Mouse (Mus musculus): ENCODE measurements around the gene Klhl10. TPM values are rescaled to one million over a fixed set of nuclear protein-coding genes. Genes with fewer than 3 reads are reported as not detected.

Klhl10 gene
- polyA plus RNA-seq, 1 experiment = 0.27 TPM

- H3K27ac ChIP-seq (ENCODE audit: insufficient read depth, low read length) = peak overlapping the region; percentile 56
- H3K4me1 ChIP-seq (ENCODE audit: control insufficient read depth, insufficient read depth, insufficient read length) = peaks cover 9% of the 10 kb centered on the region; the same call in 1 of the 2 replicates
- no peaks in the 10 kb centered on the region for H3K27me3 ChIP-seq (ENCODE audit: control insufficient read depth, insufficient read depth, low read length)
- whole genome bisulfite sequencing = 4% methylated on average over 42 of the region's 42 CpGs
- TF ChIP-seq CTCF (IDR thresholded peaks at IDR 0.05; ENCODE audit: extremely low read depth, insufficient read depth, insufficient read length, insufficient replicate concordance) (no peak), POLR2A (IDR thresholded peaks at IDR 0.05; ENCODE audit: low read depth, low read length) (no peak)
- H3K4me3 ChIP-seq (ENCODE audit: extremely low read depth, insufficient read depth, insufficient read length) = peak overlapping the region; percentile 66
- H3K36me3 ChIP-seq (ENCODE audit: control insufficient read depth, insufficient read depth, low read length) = no peaks in the 10 kb centered on the region
- DNase-seq (ENCODE audit: low read depth in 1 of 2, low spot score in 2 of 2) = no peak
Observed at GRCm38 (mm10) chr11:100396886-100397599, 44.7 kb upstream of the Klhl10 start.

GRCm38 (mm10) chr11:100397600-100398389 is 43.9 kb upstream of the Klhl10 start, which contains the start of gene Jup:
Jup (minus strand) TSS chr11:100397763.
- Histone ChIP-seq H3K27ac (ENCODE audit: insufficient read depth, low read length) (peak within 1 kb of the TSS; percentile 56), H3K27me3 (ENCODE audit: control insufficient read depth, insufficient read depth, low read length) (no peaks in the 10 kb centered on the region), H3K4me3 (ENCODE audit: extremely low read depth, insufficient read depth, insufficient read length) (peak within 1 kb of the TSS; percentile 66), H3K4me1 (ENCODE audit: control insufficient read depth, insufficient read depth, insufficient read length) (peaks cover 9% of the 10 kb centered on the region; the same call in 1 of the 2 replicates), H3K36me3 (ENCODE audit: control insufficient read depth, insufficient read depth, low read length) (no peaks in the 10 kb centered on the region)
- DNase-seq (ENCODE audit: low read depth in 1 of 2, low spot score in 2 of 2) = peak; percentile 78 to 99
- WGBS = 6% methylated on average over 37 of the region's 37 CpGs
- TF ChIP-seq POLR2A (IDR thresholded peaks at IDR 0.05; ENCODE audit: low read depth, low read length) (peak; percentile 61), CTCF (IDR thresholded peaks at IDR 0.05; ENCODE audit: extremely low read depth, insufficient read depth, insufficient read length, insufficient replicate concordance) (no peak)

GRCm38 (mm10) chr11:100398517-100398916 is 43.2 kb upstream of the Klhl10 start:
- H3K4me3 ChIP-seq (ENCODE audit: extremely low read depth, insufficient read depth, insufficient read length) = no peak overlapping the region
- DNase-seq (ENCODE audit: low read depth in 1 of 2, low spot score in 2 of 2) = no peak
- H3K27me3 ChIP-seq (ENCODE audit: control insufficient read depth, insufficient read depth, low read length) = no peaks in the 10 kb centered on the region
- H3K4me1 ChIP-seq (ENCODE audit: control insufficient read depth, insufficient read depth, insufficient read length) = peaks cover 9% of the 10 kb centered on the region; the same call in 1 of the 2 replicates
- no peaks in the 10 kb centered on the region for H3K36me3 ChIP-seq (ENCODE audit: control insufficient read depth, insufficient read depth, low read length)
- TF ChIP-seq POLR2A (IDR thresholded peaks at IDR 0.05; ENCODE audit: low read depth, low read length) (no peak), CTCF (IDR thresholded peaks at IDR 0.05; ENCODE audit: extremely low read depth, insufficient read depth, insufficient read length, insufficient replicate concordance) (no peak)
- H3K27ac ChIP-seq (ENCODE audit: insufficient read depth, low read length) = no peak overlapping the region
- WGBS = 87% methylated on average over 7 of the region's 7 CpGs

GRCm38 (mm10) chr11:100399320-100399719 is 42.4 kb upstream of the Klhl10 start:
- 17% methylated on average over 9 of the region's 9 CpGs for WGBS
- H3K36me3 ChIP-seq (ENCODE audit: control insufficient read depth, insufficient read depth, low read length) = no peaks in the 10 kb centered on the region

GRCm38 (mm10) chr11:100399727-100400538 is 41.8 kb upstream of the Klhl10 start:
- Histone ChIP-seq H3K36me3 (ENCODE audit: control insufficient read depth, insufficient read depth, low read length) (no peaks in the 10 kb centered on the region), H3K27ac (ENCODE audit: insufficient read depth, low read length) (no peak overlapping the region)
- 82% methylated on average over 12 of the region's 12 CpGs for WGBS

More at GRCm38 (mm10) chr11:100399320-100399719, 42.4 kb upstream of the Klhl10 start:
- Histone ChIP-seq H3K27me3 (ENCODE audit: control insufficient read depth, insufficient read depth, low read length) (no peaks in the 10 kb centered on the region), H3K4me1 (ENCODE audit: control insufficient read depth, insufficient read depth, insufficient read length) (peaks cover 9% of the 10 kb centered on the region; the same call in 1 of the 2 replicates), H3K27ac (ENCODE audit: insufficient read depth, low read length) (no peak overlapping the region), H3K4me3 (ENCODE audit: extremely low read depth, insufficient read depth, insufficient read length) (no peak overlapping the region)
- no peak for DNase-seq (ENCODE audit: low read depth in 1 of 2, low spot score in 2 of 2)
- TF ChIP-seq CTCF (IDR thresholded peaks at IDR 0.05; ENCODE audit: extremely low read depth, insufficient read depth, insufficient read length, insufficient replicate concordance) (no peak), POLR2A (IDR thresholded peaks at IDR 0.05; ENCODE audit: low read depth, low read length) (no peak)

DNA sequence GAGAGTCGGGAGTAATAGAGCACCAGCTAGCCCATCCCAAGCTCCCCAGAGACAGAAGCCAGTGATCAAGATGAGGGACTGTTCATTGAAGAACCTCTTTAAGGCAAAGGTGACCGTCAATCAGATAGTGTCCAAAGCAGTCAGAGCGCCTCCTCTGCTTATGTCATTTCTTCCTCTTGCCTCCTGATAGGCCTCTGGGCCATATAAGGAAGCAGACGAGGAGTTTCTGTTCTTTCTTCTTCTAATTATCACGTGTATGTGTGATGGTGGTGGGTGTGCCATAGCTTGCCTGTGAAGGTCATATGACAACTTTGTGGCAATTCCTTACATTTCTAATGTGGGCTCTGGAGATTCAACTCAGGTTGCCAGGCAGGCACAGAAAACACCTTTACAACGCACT is 40.9 kb upstream of the Klhl10 start:
- Histone ChIP-seq H3K36me3 (ENCODE audit: control insufficient read depth, insufficient read depth, low read length) (no peaks in the 10 kb centered on the region), H3K4me1 (ENCODE audit: control insufficient read depth, insufficient read depth, insufficient read length) (peaks cover 7% of the 10 kb centered on the region; the same call in 1 of the 2 replicates), H3K27me3 (ENCODE audit: control insufficient read depth, insufficient read depth, low read length) (no peaks in the 10 kb centered on the region), H3K4me3 (ENCODE audit: extremely low read depth, insufficient read depth, insufficient read length) (no peak overlapping the region), H3K27ac (ENCODE audit: insufficient read depth, low read length) (no peak overlapping the region)
- 56% methylated on average over 6 of the region's 6 CpGs for WGBS
- no peak for DNase-seq (ENCODE audit: low read depth in 1 of 2, low spot score in 2 of 2)
- TF ChIP-seq POLR2A (IDR thresholded peaks at IDR 0.05; ENCODE audit: low read depth, low read length) (no peak), CTCF (IDR thresholded peaks at IDR 0.05; ENCODE audit: extremely low read depth, insufficient read depth, insufficient read length, insufficient replicate concordance) (no peak)

More at GRCm38 (mm10) chr11:100399727-100400538, 41.8 kb upstream of the Klhl10 start:
- DNase-seq (ENCODE audit: low read depth in 1 of 2, low spot score in 2 of 2) = no peak
- Histone ChIP-seq H3K4me1 (ENCODE audit: control insufficient read depth, insufficient read depth, insufficient read length) (peaks cover 9% of the 10 kb centered on the region; the same call in 1 of the 2 replicates), H3K4me3 (ENCODE audit: extremely low read depth, insufficient read depth, insufficient read length) (no peak overlapping the region), H3K27me3 (ENCODE audit: control insufficient read depth, insufficient read depth, low read length) (no peaks in the 10 kb centered on the region)
- TF ChIP-seq POLR2A (IDR thresholded peaks at IDR 0.05; ENCODE audit: low read depth, low read length) (no peak), CTCF (IDR thresholded peaks at IDR 0.05; ENCODE audit: extremely low read depth, insufficient read depth, insufficient read length, insufficient replicate concordance) (no peak)

Data from spleen, adult 2 months (tissue).